In the genomic region with DNA sequence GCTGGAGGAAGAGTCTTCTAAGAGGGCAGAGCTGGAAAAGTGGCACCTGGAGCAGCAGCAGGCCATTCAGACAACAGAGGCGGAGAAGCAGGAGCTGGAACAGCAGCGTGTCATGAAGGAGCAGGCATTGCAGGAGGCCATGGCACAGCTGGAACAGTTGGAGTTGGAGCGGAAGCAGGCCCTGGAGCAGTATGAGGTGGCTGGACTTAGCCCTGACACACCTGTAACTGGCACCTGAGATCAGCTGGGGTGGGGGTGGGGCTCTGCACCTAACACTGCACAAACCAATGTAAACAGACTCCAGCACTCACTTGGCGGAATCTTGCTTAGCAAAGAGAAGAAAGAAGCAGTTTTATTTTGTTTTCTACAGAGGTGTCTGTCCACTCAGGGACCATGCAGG, we compare ENCODE assay signal across 16 mouse cellular contexts.
"Had no signal": no experiment of that assay in that cellular context is flagged by ENCODE, and none has a peak within 500 bp of the region (broad histone marks: within the 10 kb centered on the region; RNA-seq: fewer than 3 reads in every experiment).

No protein-coding gene starts in this region.

- H3K4me3 ChIP-seq: hindbrain, embryonic 15.5 days; kidney, embryonic 15.5 days; limb, embryonic 10.5 days; liver, embryonic 12.5 days; midbrain, embryonic 10.5 days; myocyte; neural tube, embryonic 15.5 days had no signal

- H3K27ac ChIP-seq: hindbrain, embryonic 15.5 days; kidney, embryonic 15.5 days; limb, embryonic 10.5 days; liver, embryonic 12.5 days; midbrain, embryonic 10.5 days; neural tube, embryonic 15.5 days had no signal

- DNase-seq: kidney, adult 2 months; kidney, postnatal 14 days; layer of hippocampus, adult 9-11 months; lung, embryonic 14.5 days; lung, postnatal 4 days; midbrain, embryonic 14.5 days; spleen, adult 18-20 months; thymus, adult 2 months; thymus, postnatal 25 days had no signal

- H3K36me3 ChIP-seq: hindbrain, embryonic 15.5 days had no signal

- H3K9ac ChIP-seq: hindbrain, embryonic 15.5 days; kidney, embryonic 15.5 days; liver, embryonic 12.5 days; lung, embryonic 14.5 days; neural tube, embryonic 15.5 days had no signal

- H3K9me3 ChIP-seq: hindbrain, embryonic 15.5 days; kidney, embryonic 15.5 days; limb, embryonic 10.5 days; liver, embryonic 12.5 days; midbrain, embryonic 10.5 days; neural tube, embryonic 15.5 days had no signal

- H3K4me1 ChIP-seq: hindbrain, embryonic 15.5 days; kidney, embryonic 15.5 days; limb, embryonic 10.5 days; liver, embryonic 12.5 days; midbrain, embryonic 10.5 days; neural tube, embryonic 15.5 days had no signal

- ATAC-seq: liver, embryonic 12.5 days had no signal

- H3K4me2 ChIP-seq: hindbrain, embryonic 15.5 days; kidney, embryonic 15.5 days; liver, embryonic 12.5 days; lung, embryonic 14.5 days; neural tube, embryonic 15.5 days had no signal

- H3K27me3 ChIP-seq: hindbrain, embryonic 15.5 days; kidney, embryonic 15.5 days; liver, embryonic 12.5 days; neural tube, embryonic 15.5 days had no signal
